Mouse (Mus musculus) MN1 (cell line): Measurements from ENCODE around the gene Hbq1a.
A peak's percentile ranks its signal among the peaks of the same experiment; 100 is the strongest.
"Not testable (repeated sequence)": the region's sequence is repeated elsewhere in the genome, so short reads cannot be mapped to it uniquely, and the experiment has no call there.

ENCODE experiments used
- DNase-seq: peaks from one replicate; pipeline ENCODE4 v3.0.0-alpha.2; 2016; ENCODE audit warnings: low spot score

The Hbq1a gene

DNA sequence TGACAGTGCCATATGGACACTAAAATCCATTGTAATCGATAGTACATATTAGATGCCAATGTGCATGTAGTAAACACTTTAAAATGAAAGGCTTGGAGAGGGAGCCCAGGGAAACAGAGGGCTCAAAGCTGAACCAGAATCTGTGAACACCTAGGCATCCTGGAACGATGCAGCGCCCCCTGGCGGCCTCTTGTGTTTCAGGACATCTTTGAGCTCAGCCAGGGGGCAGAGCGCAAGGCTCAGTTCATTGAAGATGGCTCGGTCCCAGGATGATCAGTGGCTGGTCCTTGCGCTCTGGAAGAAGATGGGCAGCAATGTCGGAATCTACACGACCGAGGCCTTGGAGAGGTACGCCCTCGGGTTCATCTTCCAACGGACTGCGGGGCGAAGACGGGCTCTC, at the start of gene Hbq1a:
Gene Hbq1a (plus strand): TSS at position 205 of the 400 bp plus-strand sequence.
- DNase-seq: peak; percentile 40

DNA sequence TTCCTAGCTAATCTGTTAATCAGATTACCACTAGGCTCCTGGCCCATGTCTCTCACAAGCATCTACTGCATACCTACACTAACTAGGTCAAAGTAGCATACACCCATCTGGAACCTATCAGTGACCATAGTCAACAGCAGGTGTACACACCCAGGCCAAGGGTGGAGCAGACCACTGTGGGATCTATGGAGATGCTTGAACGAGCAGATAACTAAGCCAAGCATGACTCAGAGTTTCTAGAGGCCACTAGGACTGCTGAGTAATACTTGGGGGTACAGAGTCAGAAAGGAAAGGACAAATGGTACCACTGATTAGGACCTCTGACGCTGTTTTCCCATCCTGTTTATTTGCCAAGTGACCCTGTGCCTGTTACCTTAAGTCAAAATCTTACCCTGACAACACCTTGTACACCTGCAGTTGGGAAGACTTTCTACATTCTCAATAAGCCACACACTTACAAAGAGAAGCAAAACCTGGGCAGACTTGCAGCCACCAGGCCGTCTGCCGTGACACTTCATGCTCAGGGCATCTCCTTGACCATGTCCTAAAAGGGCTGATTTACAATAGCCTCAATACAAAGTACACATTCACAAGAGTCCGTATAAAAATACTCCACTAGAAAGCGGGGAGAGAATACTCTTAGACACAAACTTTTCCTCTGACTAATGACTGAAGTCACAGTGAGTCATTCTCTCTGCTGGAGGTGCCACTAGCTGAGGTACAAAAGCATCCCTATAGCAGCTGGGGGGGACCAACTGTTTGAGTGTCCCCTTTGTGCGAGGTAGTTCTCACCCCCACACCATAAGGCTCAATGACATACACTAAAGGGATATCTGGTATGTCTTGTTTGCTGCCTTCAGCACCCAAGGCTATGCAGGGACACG, 48.7 kb upstream of the Hbq1a start:
- no peak for DNase-seq

DNA sequence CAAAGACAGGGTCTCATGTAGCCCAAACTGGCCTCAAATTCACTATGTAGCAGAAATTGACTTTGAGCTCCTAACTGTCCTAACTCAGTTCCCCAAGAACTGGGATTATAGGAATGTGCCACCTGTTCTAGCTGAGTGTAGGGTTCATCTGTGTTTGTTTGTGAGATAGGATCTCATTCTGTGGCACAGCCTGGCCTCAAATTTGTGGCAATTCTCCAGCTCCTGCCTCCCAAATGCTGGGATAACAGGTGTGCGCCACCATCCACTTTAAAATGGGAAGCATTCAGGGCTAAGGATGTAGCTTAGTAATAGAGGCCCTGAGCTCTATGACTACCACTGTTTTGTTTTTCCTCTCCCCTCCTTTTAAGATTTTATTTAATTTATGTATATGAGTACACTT, 46.7 kb upstream of the Hbq1a start:
- no peak for DNase-seq

DNA sequence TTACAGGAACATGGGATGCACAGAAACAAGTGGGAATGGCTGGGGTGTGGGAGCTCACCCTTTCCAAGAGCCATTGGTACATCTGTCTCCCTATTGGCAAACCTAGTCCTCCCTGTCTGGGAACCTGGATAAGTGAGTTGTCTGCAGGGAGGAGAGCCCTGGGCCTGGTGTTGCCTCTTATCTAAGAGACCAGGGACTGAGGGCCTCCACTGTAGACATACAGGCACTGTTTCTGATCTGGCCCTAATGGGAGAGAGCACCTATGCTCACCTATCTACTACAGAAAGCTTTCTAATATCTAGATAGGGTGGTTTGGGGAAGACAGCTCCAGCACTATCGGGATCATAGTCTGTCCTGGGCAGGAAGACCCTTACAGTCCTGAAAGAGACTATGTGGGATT, 43.7 kb upstream of the Hbq1a start:
- DNase-seq: no peak

DNA sequence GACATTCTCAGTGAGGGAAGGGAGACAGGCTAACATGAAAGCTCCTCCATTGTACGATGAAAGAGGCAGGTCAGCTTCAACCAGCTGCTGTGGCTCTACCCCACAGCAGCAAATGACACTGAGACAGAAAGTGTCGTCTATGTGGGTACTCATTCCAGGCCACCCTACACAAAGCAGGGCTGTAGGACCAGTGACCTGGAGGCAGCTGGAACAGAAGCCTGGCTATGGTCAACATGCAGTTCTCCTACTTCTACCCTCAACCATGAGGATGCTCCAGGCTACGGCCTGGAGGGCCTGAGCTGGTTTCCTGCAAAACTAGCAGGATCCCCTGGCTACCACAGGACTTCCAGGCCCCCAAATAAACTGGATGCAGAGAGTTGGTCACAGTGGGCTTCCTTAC, 43.3 kb upstream of the Hbq1a start:
- no peak for DNase-seq

DNA sequence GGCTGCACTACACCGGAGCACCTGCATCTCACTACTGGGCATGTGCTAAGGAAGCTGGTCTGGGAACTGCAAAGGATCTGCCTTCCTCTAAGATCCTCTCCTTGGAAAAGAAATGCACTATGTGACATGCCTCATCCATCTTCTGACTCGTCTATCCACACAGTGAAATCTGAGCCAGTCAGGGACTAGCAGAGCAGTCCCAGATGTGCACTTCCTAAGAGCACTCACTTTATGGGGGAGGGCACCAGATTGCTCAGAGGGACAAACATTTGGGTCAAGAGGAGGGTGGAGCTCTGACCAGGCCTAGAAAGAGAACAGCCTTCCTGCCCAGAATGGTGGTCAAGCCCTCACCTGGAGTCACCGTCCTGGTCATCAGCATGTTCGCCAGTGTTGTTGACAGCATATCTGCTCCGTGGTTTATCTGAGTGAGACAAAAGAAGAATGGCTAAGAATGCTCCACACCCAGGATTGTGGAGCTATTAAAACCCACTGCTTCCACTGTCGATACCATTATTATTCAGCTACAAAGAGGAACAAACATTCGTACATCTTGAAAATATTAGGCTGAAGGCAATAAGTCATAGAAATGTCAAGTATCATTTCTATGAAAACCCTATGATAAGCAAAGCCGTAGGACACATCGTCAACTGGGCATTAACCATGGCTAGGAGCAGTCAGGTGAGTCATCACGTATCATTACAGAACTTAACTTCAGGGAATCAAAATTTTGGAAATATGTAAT, 37.0 kb upstream of the Hbq1a start:
- no peak for DNase-seq

DNA sequence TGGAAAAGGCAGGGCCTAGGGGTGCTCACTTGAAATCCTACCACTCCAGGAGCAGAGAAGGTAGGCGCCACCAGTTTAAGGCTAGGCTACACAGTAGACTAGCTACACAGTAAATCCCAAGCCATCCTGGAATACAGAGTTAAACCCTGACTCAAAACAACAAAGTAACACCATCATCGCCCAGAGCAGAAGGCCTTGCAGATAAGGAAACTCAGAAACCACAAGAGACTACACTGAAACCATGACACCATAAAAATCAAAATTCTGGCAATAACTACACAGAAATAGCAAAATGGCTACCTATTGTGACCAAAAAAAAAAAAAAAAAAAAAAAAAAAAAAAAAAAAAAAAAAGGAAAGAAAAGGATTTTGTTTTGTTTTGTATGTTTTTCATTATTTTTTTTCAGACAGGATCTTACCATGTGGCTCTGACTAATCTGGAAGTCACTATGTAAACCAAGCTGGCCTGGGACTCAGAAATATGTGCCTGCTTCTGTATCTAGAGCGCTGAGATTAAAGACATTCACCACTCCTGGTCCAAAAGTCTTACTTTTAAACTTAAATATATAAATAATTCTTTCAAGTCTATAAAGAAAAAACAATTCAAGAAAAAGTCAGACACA, 34.6 kb upstream of the Hbq1a start:
- no peak for DNase-seq

DNA sequence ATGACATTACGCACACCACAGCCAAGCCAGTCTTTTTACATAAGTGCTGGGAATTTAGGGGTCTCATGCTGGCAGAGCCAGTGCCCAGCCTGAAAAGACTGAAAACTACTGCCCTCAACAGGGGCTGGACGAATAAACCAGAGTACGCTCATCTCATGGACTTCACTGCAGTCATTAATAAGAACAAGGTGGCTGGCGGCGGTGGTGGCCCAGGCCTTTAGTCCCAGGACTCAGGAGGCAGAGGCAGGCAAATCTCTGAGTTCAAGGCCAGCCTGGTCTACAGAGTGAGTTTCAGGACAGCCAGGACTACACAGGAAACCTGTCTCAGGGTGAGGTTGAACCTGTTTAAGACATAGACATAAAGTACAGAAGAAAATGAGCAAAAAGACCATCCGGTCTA, 33.7 kb upstream of the Hbq1a start:
- DNase-seq: no peak

DNA sequence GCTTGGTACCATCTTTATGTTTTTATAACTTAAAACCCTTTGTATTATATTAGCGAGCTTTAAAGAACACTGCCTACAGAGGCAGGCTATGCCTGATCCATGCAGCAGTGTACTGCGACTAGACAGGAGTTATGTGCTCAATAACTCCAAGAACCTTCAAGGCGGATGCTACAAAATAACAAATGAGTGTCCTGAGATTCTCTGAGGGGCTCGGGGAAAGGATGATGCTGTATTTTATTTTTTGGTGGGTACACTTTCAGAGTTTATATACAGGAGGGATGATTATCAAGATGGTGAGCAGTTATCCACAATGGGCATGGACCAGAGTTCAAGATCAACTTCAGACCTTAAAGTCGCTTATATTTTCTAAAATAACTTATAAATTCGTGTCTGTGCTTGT, 33.1 kb upstream of the Hbq1a start:
- no peak for DNase-seq

DNA sequence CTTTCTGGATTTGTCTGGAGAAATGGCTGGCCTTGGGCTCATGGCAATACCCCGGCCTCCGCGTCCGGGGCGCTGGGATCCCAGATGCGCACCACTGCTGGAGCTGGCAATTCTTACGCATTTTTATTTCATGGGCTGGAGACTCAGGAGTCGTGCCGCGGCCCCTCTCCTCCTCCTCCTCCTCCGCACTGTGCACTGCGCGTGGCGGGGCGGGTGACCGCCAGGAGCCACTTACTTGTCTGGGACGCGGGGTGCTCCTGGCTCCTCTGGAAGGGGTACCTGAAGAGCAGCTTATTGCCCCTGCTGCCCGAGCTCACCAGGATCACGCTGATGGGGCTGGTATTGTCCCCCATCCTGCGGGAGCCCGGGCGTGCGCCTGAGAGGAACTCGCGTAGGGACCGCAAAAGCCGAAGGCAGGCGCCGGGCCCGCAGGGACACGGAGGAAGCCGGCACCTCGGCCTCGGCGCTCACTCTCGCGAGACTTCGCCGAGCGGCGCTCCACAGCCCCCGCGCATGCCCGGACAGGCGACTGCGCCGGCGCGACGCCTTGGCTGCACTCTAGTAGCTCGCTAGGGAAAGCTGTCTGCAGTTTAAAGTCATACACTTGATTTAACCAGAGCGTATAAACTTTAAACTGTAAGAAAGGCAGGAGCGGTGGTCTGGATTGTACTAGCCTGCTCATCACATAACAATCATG, 32.5 kb upstream of the Hbq1a start, which contains the start of gene Nprl3:
Gene Nprl3 (minus strand): TSS at position 520 of the 697 bp plus-strand sequence.
- peak; percentile 99 for DNase-seq

DNA sequence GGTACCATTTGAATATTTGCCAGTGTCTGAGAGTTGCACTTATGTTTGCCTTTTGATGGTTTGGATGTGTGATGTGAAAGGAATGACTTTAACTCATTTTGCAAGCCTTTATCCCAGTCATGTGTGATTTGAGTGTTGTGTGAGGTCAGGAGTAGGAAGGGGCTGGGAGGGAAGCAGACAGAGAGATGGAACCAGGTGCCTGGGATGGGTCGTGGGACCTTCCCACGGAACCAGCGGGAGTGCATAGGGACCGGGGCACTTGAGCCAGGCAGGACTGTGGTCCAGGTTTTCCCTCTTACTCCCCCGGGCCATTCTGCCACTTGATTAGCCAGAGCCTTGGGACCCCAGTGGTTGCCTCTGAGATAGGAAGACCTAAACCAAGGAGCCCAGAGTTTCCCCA, 31.9 kb upstream of the Hbq1a start:
- peak; percentile 31 for DNase-seq

DNA sequence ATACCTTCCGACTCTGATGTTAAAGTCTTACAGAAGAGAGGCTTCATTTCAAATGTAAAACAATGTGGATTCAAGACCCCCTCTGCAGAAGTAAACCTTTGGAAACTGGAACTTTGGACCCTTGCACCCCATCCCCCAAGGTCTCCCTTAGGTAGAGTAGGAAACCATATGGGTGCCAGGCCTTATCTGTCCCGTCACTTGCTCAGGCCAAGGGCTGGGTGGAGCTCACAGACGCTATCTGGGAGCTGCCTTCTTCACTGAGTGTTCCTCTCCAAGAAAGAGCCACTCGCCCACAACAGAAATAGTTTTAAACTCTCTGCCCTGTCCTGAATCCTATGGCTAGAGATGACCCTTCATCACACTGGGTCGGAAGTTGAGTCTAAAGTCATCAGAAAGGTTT, 30.9 kb upstream of the Hbq1a start:
- no peak for DNase-seq

DNA sequence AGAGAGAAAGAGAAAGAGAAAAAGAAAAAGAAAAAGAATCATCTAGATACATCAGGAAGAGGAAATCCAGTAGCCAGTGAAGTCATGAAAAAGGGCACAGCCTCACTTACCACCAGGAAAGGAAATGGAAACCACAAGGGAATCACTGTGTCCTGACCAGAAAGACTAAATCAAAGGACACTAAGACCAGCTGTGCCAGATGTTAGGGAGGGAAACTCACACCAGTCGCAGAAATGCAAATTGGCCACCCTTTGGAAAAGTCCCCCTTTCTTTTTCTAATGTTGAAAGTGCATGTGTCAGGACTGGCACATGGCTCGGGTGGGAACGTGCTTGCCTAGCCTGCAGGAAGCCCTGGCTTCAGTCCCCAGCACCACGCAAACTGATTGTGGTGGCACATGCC, 28.7 kb upstream of the Hbq1a start:
- DNase-seq: no peak

DNA sequence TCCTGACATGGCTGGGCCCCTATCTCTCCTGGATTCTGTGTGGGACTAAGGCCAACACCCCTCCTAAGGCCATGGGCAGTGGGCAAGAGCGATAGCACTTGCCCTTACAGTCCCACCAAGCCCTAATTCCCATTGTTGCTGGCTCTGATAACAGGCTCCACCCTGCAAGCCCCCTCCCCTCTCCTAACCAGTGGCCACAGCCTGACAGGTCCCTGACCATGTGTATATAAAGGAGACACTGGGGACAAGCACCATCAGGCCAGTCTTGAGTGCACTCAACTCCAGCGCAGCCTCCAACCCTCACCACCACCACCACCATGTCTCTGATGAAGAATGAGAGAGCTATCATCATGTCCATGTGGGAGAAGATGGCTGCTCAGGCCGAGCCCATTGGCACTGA, 23.5 kb upstream of the Hbq1a start, which contains the start of gene Hba-x:
Gene Hba-x (plus strand): TSS at position 54 of the 400 bp plus-strand sequence.
- no peak for DNase-seq

DNA sequence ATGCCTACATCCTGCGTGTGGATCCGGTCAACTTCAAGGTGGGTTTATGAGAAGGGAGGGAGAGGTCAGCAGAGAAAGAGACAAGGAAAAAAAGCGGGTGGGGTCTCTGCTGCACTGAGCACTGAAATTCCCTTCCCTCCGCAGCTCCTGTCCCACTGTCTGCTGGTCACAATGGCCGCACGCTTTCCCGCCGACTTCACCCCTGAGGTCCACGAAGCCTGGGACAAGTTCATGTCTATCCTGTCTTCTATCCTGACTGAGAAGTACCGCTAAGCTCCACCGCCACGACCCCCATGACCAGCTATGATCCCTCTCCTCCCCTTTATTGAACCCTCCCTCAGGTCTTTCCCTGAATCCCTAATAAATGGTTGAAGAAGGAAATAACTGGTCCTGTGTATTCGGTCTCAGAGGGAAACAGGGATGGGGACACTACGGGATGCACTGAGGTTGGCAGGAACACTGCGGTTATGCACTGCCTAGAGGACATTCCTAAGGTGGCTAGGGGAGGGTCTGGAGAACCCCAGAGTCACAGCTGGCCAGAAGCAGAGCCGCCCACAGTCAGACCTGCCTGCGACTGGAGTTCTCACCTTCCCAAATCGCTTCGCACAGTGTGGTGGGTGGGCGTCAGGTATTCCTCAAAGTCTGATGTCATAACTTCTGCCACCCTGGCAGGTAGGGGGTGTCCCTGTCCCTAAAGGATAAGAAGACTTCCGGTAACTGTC, 22.0 kb upstream of the Hbq1a start:
- no peak for DNase-seq

DNA sequence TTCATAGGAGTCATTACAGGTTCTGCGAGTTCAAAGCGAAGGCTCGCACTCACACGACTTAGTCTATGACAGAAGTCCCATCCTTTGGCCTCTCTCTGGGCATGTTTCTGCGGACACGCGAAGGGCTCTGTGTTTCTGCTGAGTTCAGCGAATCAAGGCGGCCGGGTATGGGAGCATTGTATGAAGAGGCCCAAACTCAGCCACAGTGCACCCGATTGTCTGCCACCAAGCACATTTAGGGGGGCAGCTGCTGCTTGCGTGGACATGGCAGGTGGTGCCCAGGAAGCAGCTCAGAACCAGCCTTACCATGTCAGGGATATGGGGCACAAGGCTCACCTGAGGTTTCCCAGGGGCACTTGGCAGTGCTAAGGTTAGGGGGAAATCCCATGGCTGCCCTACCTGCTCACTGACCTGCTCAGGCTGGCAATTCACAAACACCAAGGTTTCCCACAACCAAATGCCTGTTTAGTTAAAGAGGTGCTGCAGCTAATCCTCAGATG, 21.4 kb upstream of the Hbq1a start:
- no peak for DNase-seq

DNA sequence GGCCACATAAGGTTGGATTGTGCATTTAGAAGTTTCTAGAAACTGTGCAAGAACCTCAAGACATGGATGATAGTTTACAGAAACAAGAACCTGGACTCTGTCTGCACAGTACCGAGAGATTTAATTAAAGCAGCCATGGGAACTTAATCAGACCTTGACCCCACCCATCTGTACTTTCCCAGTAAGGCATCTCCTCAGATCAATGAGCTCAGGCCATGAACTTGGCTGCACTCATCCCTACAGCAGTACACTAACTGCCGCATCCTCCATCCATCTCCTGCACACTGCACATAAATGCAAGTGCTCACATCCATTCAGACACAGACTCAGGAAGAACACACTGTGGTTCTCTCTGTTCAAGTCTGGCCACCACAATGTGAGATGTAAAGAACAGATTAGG, 19.2 kb upstream of the Hbq1a start:
- DNase-seq: no peak

DNA sequence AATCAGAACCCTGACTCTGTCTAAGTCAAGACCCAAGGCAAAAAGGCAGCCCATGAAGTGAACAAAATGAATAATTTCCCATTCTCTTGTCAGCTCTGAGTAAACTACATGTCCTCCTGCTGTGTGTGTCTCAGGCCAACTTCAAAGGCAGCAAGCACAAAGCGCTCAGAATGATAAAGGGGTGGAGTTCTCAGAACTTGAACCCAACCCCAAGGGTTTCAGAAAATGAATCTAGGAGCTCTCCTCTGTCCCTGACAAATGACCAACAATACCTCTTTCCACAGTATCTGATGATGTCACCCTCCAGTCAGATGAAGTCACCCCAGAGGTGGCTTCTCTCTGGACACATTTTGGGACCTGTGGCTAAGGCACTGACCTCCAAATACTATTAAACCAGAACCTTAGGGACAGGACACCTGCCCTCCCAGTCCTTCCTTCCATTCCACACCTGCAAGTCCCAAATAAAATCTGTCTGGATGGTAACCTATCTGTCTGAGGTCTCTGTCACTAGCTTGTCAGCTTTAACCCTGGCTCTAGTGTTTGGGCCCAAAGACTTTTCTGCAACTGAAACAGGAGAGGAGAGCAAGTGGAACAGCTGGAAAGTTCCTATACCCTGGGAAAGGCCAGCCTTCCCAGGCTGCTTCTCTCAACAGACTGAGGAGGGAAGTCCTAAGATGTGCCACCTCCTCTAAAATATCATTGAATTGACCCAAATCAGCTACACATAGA, 18.3 kb upstream of the Hbq1a start:
- DNase-seq: no peak

DNA sequence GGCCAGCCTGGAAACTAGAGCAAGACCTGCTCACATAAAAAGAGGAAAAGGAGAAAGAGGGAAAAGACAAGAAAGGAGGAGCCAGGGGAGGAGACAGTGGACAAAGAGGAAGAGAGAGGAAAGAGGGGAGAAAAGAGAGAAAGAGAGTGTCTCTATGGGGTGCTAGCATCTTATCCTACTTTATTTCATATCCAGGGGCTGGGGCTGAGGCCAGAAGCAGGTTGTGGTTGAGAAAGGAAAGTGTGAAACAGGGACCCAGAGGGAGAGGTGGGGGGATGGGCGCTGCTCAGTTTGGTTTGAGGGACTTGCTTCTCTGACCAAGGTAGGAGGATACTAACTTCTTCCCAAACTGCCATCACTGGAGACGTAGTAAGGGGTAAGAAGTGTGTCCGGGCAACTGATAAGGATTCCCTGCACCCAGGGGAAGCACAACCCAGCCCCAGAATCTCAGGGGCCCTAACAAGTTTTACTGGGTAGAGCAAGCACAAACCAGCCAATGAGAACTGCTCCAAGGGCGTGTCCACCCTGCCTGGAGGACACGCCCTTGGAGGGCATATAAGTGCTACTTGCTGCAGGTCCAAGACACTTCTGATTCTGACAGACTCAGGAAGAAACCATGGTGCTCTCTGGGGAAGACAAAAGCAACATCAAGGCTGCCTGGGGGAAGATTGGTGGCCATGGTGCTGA, 16.6 kb upstream of the Hbq1a start, which contains the start of gene Hba-a1:
Gene Hba-a1 (plus strand): TSS at position 421 of the 687 bp plus-strand sequence.
- DNase-seq: not testable (repeated sequence)

DNA sequence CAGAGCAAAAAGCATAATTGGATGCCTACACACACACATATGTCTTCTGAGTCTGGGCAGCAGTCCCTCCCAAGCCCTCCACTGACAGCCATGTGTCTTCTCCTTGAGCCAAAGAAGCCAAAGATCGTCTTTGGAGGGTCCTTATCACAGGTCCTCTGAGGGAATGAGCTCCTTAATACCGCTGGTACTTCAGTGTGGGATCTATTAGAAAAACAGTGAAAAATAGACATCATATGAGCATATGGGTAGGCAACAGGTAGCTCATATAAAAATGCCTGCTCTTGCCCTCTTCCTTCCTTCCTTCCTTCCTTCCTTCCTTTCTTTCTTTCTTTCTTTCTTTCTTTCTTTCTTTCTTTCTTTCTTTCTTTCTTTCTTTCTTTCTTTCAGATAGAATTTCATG, 15.3 kb upstream of the Hbq1a start:
- not testable (repeated sequence) for DNase-seq
